Mouse (Mus musculus) embryonic facial prominence, embryonic 14.5 days (tissue): ENCODE measurements around the gene Mcts1. TPM values are rescaled to one million over a fixed set of nuclear protein-coding genes. Genes with fewer than 3 reads are reported as not detected.
A peak's percentile ranks its signal among the peaks of the same experiment; 100 is the strongest.

ENCODE experiments used
- ATAC-seq: fragments of 200-750 bp; cut with Nextera tagmentation; 2 replicates; pipeline ENCODE4 v1.8.0; 2017; ENCODE audit warnings: low read depth, moderate number of reproducible peaks, moderate TSS enrichment
- DNase-seq: peaks from one replicate; pipeline ENCODE4 v3.0.0-alpha.2; 2015; ENCODE audit warnings: low spot score
- H3K27ac ChIP-seq: fragments of 300-500 bp; sonication (generic); replicated peaks from 2 replicates; pipeline ENCODE4 v1.5.1; 2014; ENCODE audit warnings: low read depth, mild to moderate bottlenecking, low read length, moderate library complexity
- H3K27me3 ChIP-seq: fragments of 300-500 bp; sonication (generic); replicated peaks from 2 replicates; pipeline ENCODE4 v1.6.1; 2014; ENCODE audit warnings: low read length; ENCODE audit not compliant: control insufficient read depth, insufficient read depth
- H3K36me3 ChIP-seq: fragments of 300-500 bp; sonication (generic); 2 replicates; pipeline ENCODE4 v1.6.1; 2014; ENCODE audit warnings: low read length, mixed read lengths; ENCODE audit not compliant: control insufficient read depth, insufficient read depth
- H3K4me1 ChIP-seq: fragments of 300-500 bp; sonication (generic); 2 replicates; pipeline ENCODE4 v1.6.1; 2014; ENCODE audit warnings: antibody characterized with exemption, low read length; ENCODE audit not compliant: control insufficient read depth, insufficient read depth
- H3K4me2 ChIP-seq: fragments of 300-500 bp; sonication (generic); 2 replicates; pipeline ENCODE4 v1.6.1; 2014; ENCODE audit warnings: low read depth, mild to moderate bottlenecking, low read length, moderate library complexity, mixed read lengths
- H3K4me3 ChIP-seq: fragments of 300-500 bp; sonication (generic); 2 replicates; pipeline ENCODE4 v1.5.1; 2014; ENCODE audit warnings: low read depth, mild to moderate bottlenecking, low read length
- H3K9ac ChIP-seq: fragments of 300-500 bp; sonication (generic); 2 replicates; pipeline ENCODE4 v1.6.1; 2014; ENCODE audit warnings: low read depth, mild to moderate bottlenecking, low read length, moderate library complexity, mixed read lengths
- H3K9me3 ChIP-seq: fragments of 300-500 bp; sonication (generic); 2 replicates; pipeline ENCODE4 v1.6.1; 2016; ENCODE audit warnings: low read length; ENCODE audit not compliant: control insufficient read depth
- WGBS: fragments of 180-500 bp; shearing (Covaris S2); extraction: QIAGEN DNeasy Blood & Tissue Kit; methylation state at CpG from one replicate; pipeline ENCODE4 v1.1.7; 2014; 5-methylcytosine and 5-hydroxymethylcytosine counted together
- polyA plus RNA-seq: library from polyadenylated mRNA; unstranded; fragments of >200 nt; fragmentation: Nextera tagmentation; extraction: Ambion mirVana; gene quantifications from 2 replicates; pipeline ENCODE4 v1.2.1, GENCODE M21; 2014

The Mcts1 gene
- polyA plus RNA-seq = 92.1 and 104 TPM in 2 replicates

GRCm38 (mm10) chrX:38600177-38600994 lies at the start of gene Mcts1:
Mcts1 (plus strand) TSS chrX:38600578.
- peak within 1 kb of the TSS; percentile 62 for H3K9ac ChIP-seq
- no peaks in the 10 kb centered on the region for H3K27me3 ChIP-seq
- ATAC-seq (peak; percentile 95), DNase-seq (peak; percentile 94)
- 19% methylated on average over 24 of the region's 26 CpGs for WGBS
- H3K9me3 ChIP-seq = no peaks in the 10 kb centered on the region
- H3K4me3 ChIP-seq = peak within 1 kb of the TSS; percentile 52
- no peaks in the 10 kb centered on the region for H3K4me1 ChIP-seq
- H3K36me3 ChIP-seq = no peaks in the 10 kb centered on the region
- peak within 1 kb of the TSS; percentile 74 for H3K27ac ChIP-seq
- H3K4me2 ChIP-seq = peak within 1 kb of the TSS; percentile 58

- no peaks in the 10 kb centered on the region for H3K9me3 ChIP-seq
Observed at GRCm38 (mm10) chrX:38553255-38553654, 47.1 kb upstream of the Mcts1 start.

GRCm38 (mm10) chrX:38563941-38564541 lies 36.3 kb upstream of the Mcts1 start:
- Histone ChIP-seq H3K27me3 (no peaks in the 10 kb centered on the region), H3K4me3 (peak overlapping the region; percentile 49), H3K4me2 (peak overlapping the region; percentile 65), H3K4me1 (no peaks in the 10 kb centered on the region), H3K27ac (peak overlapping the region; percentile 95), H3K9ac (peak overlapping the region; percentile 75), H3K36me3 (0 out of 2 replicates have a peak, but pooled peaks cover 18% of the 10 kb centered on the region), H3K9me3 (no peaks in the 10 kb centered on the region)
- WGBS = 31% methylated on average over 10 of the region's 19 CpGs
- no peak for ATAC-seq
- peak; percentile 6 for DNase-seq

More at GRCm38 (mm10) chrX:38553255-38553654, 47.1 kb upstream of the Mcts1 start:
- no peak overlapping the region for H3K27ac ChIP-seq
- H3K9ac ChIP-seq = no peak overlapping the region
- no peaks in the 10 kb centered on the region for H3K4me1 ChIP-seq
- H3K4me2 ChIP-seq = no peak overlapping the region
- no peak overlapping the region for H3K4me3 ChIP-seq
- ATAC-seq (no peak), DNase-seq (no peak)
- no peaks in the 10 kb centered on the region for H3K27me3 ChIP-seq
- H3K36me3 ChIP-seq = peaks cover 15% of the 10 kb centered on the region

- Histone ChIP-seq H3K9me3 (no peaks in the 10 kb centered on the region), H3K4me3 (peak overlapping the region; percentile 49), H3K27ac (peak overlapping the region; percentile 95), H3K4me2 (peak overlapping the region; percentile 65), H3K36me3 (0 out of 2 replicates have a peak, but pooled peaks cover 15% of the 10 kb centered on the region), H3K4me1 (no peaks in the 10 kb centered on the region), H3K27me3 (no peaks in the 10 kb centered on the region), H3K9ac (peak overlapping the region; percentile 75)
- ATAC-seq (peak; percentile 94), DNase-seq (peak; percentile 96)
- 15% methylated on average over 13 of the region's 52 CpGs for WGBS
Observed at GRCm38 (mm10) chrX:38564542-38565175, 35.7 kb upstream of the Mcts1 start.

GRCm38 (mm10) chrX:38565176-38565542 lies 35.2 kb upstream of the Mcts1 start:
- H3K9ac ChIP-seq = peak overlapping the region; percentile 75
- H3K36me3 ChIP-seq = 0 out of 2 replicates have a peak, but pooled peaks cover 11% of the 10 kb centered on the region
- peak overlapping the region; percentile 49 for H3K4me3 ChIP-seq
- no peaks in the 10 kb centered on the region for H3K9me3 ChIP-seq
- ATAC-seq (no peak), DNase-seq (no peak)
- no peaks in the 10 kb centered on the region for H3K27me3 ChIP-seq
- 17% methylated on average over 8 of the region's 8 CpGs for WGBS
- H3K4me1 ChIP-seq = no peaks in the 10 kb centered on the region
- H3K4me2 ChIP-seq = peak overlapping the region; percentile 65
- H3K27ac ChIP-seq = peak overlapping the region; percentile 95

- H3K4me3 ChIP-seq = no peak overlapping the region
- no peak for ATAC-seq
- no peaks in the 10 kb centered on the region for H3K4me1 ChIP-seq
- no peak overlapping the region for H3K27ac ChIP-seq
- H3K4me2 ChIP-seq = no peak overlapping the region
- no peak for DNase-seq
- H3K27me3 ChIP-seq = no peaks in the 10 kb centered on the region
- H3K9me3 ChIP-seq = no peaks in the 10 kb centered on the region
- H3K9ac ChIP-seq = no peak overlapping the region
- WGBS = 70% methylated on average over 6 of the region's 6 CpGs
- H3K36me3 ChIP-seq = no peaks in the 10 kb centered on the region
Observed at GRCm38 (mm10) chrX:38566521-38567205, 33.7 kb upstream of the Mcts1 start.

- no peak within 1 kb of the TSS for H3K27ac ChIP-seq
- DNase-seq = no peak
- no peak within 1 kb of the TSS for H3K4me3 ChIP-seq
- no peak within 1 kb of the TSS for H3K9ac ChIP-seq
- no peak for ATAC-seq
- H3K9me3 ChIP-seq = no peaks in the 10 kb centered on the region
- H3K27me3 ChIP-seq = no peaks in the 10 kb centered on the region
- H3K4me2 ChIP-seq = no peak within 1 kb of the TSS
- WGBS = 85% methylated on average over 15 of the region's 15 CpGs
- H3K4me1 ChIP-seq = no peaks in the 10 kb centered on the region
- no peaks in the 10 kb centered on the region for H3K36me3 ChIP-seq
Observed at GRCm38 (mm10) chrX:38576078-38576477, 24.3 kb upstream of the Mcts1 start, which contains the start of gene Cul4b. Cul4b (minus strand) TSS chrX:38576196.

- no peak for DNase-seq
- Histone ChIP-seq H3K4me3 (no peak overlapping the region), H3K36me3 (no peaks in the 10 kb centered on the region), H3K9me3 (no peaks in the 10 kb centered on the region), H3K4me2 (no peak overlapping the region), H3K27me3 (no peaks in the 10 kb centered on the region), H3K4me1 (no peaks in the 10 kb centered on the region), H3K27ac (no peak overlapping the region), H3K9ac (no peak overlapping the region)
- ATAC-seq = no peak
- 100% methylated on average over 1 of the region's 1 CpGs for WGBS
Observed at GRCm38 (mm10) chrX:38581140-38581539, 19.2 kb upstream of the Mcts1 start.
